Mouse (Mus musculus) thymus, postnatal 0 days (tissue): ENCODE measurements around the gene Atp6v1g2. TPM values are rescaled to one million over a fixed set of nuclear protein-coding genes. Genes with fewer than 3 reads are reported as not detected.

Source experiments
- DNase-seq: peaks from one replicate; pipeline ENCODE4 v3.0.0-alpha.2; 2015; ENCODE audit warnings: low spot score
- microRNA-seq: library from miRNA; unstranded; fragments of <30 nt; microRNA quantifications from one replicate; pipeline ENCODE4, GENCODE M21; 2016; ENCODE audit warnings: borderline number of aligned reads
- polyA plus RNA-seq: library from polyadenylated mRNA; unstranded; fragments of >200 nt; fragmentation: Nextera tagmentation; extraction: Ambion mirVana; gene quantifications from 2 replicates; pipeline ENCODE4 v1.2.1, GENCODE M21; 2015

Atp6v1g2 gene
- polyA plus RNA-seq, 1 experiment from 2014 or later = 1.8 TPM

DNA sequence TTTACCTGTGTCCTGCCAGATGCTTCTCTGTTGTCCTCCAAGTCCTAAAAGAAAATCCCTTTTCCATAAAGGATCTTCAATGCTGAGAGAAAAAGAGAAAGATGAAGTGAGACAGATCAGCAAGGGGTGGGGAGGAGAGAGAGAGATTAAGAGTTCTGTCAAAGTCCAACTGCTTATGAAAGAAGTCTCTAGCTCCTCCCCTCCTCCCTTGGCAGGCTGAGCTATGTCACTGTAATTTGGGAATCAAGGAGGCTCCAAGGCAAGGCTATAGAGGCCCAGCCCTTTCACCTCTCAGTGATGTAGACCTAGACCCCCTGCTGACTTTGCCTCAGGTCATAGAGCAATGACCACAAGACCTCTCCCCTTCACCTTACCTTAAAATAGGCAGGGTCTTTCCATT is 52.0 kb downstream of the Atp6v1g2 start:
- no peak for DNase-seq

Small RNA genes within 50 kb of the gene (microRNA-seq; reads per million reads assigned to microRNA genes)
- gene Mir6973a (not detected), gene Mir6974 (not detected), gene Mir6975 (2.1 reads per million), gene Mir8094 (not detected)

Other genes starting within 250 kb of the Atp6v1g2 start
- gene Vars, start 232.7 kb upstream of the Atp6v1g2 start, polyA plus RNA-seq = 125 and 138 TPM in 2 replicates
- gene Vwa7, start 217.1 kb upstream of the Atp6v1g2 start, polyA plus RNA-seq = 0.26 and 0.36 TPM in 2 replicates
- gene Sapcd1, start 205.6 kb upstream of the Atp6v1g2 start, polyA plus RNA-seq = 18.2 and 22.5 TPM in 2 replicates
- gene Msh5, start 186.9 kb upstream of the Atp6v1g2 start, polyA plus RNA-seq = 8.9 and 13.5 TPM in 2 replicates
- 501 and 524 TPM in 2 replicates for gene Clic1, start 183.7 kb upstream of the Atp6v1g2 start, polyA plus RNA-seq
- 51.6 and 57.5 TPM in 2 replicates for gene Ddah2, start 174.6 kb upstream of the Atp6v1g2 start, polyA plus RNA-seq
- gene Ly6g6c, start 168.3 kb upstream of the Atp6v1g2 start, polyA plus RNA-seq = 0.27 and 0.57 TPM in 2 replicates
- gene Mpig6b, start 167.5 kb upstream of the Atp6v1g2 start, polyA plus RNA-seq = 0.06 and 0.08 TPM in 2 replicates
- 0.89 and 1.0 TPM in 2 replicates for gene Ly6g6e, start 156.8 kb upstream of the Atp6v1g2 start, polyA plus RNA-seq
- 0.55 and 0.60 TPM in 2 replicates for gene Ly6g6d, start 155.6 kb upstream of the Atp6v1g2 start, polyA plus RNA-seq
- 0.12 TPM in 1 of 2 replicates, not detected in the other for gene Ly6g6f, start 148.1 kb upstream of the Atp6v1g2 start, polyA plus RNA-seq
- gene Abhd16a, start 144.4 kb upstream of the Atp6v1g2 start, polyA plus RNA-seq = 85.3 and 90.6 TPM in 2 replicates
- 0.37 TPM in 1 of 2 replicates, not detected in the other for gene Ly6g5c, start 125.4 kb upstream of the Atp6v1g2 start, polyA plus RNA-seq
- gene Ly6g5b, start 118.2 kb upstream of the Atp6v1g2 start, polyA plus RNA-seq = 3.7 and 4.0 TPM in 2 replicates
- gene Gpank1, start 112.2 kb upstream of the Atp6v1g2 start, polyA plus RNA-seq = 26.9 and 31.2 TPM in 2 replicates
- 348 and 353 TPM in 2 replicates for gene Csnk2b, start 111.6 kb upstream of the Atp6v1g2 start, polyA plus RNA-seq
- gene D17H6S53E, start 107.3 kb upstream of the Atp6v1g2 start, polyA plus RNA-seq = 11.2 and 14.7 TPM in 2 replicates
- gene Apom, start 101.6 kb upstream of the Atp6v1g2 start, polyA plus RNA-seq = 0.18 and 0.21 TPM in 2 replicates
- gene Bag6, start 98.5 kb upstream of the Atp6v1g2 start, polyA plus RNA-seq = 42.3 and 48.0 TPM in 2 replicates
- 81.3 and 113 TPM in 2 replicates for gene Prrc2a, start 68.8 kb upstream of the Atp6v1g2 start, polyA plus RNA-seq
- gene Aif1, start 57.6 kb upstream of the Atp6v1g2 start, polyA plus RNA-seq = 45.2 and 47.2 TPM in 2 replicates
- 35.3 and 41.8 TPM in 2 replicates for gene Lst1, start 45.2 kb upstream of the Atp6v1g2 start, polyA plus RNA-seq
- gene Ltb, start 39.2 kb upstream of the Atp6v1g2 start, polyA plus RNA-seq = 144 and 167 TPM in 2 replicates
- 4.2 and 5.7 TPM in 2 replicates for gene Tnf, start 31.7 kb upstream of the Atp6v1g2 start, polyA plus RNA-seq
- 4.4 and 4.7 TPM in 2 replicates for gene Lta, start 28.3 kb upstream of the Atp6v1g2 start, polyA plus RNA-seq
- gene Gm16181, start 12.8 kb upstream of the Atp6v1g2 start, polyA plus RNA-seq = 0.26 and 0.69 TPM in 2 replicates
- gene Nfkbil1, start 2.1 kb downstream of the Atp6v1g2 start, polyA plus RNA-seq = 14.0 and 16.8 TPM in 2 replicates
- 423 and 446 TPM in 2 replicates for gene Ddx39b, start 8.1 kb downstream of the Atp6v1g2 start, polyA plus RNA-seq
- 441 and 555 TPM in 2 replicates for gene H2-D1, start 29.1 kb downstream of the Atp6v1g2 start, polyA plus RNA-seq
- 1.4 and 1.9 TPM in 2 replicates for gene H2-Q1, start 86.7 kb downstream of the Atp6v1g2 start, polyA plus RNA-seq
- 68.4 and 69.8 TPM in 2 replicates for gene H2-Q2, start 108.6 kb downstream of the Atp6v1g2 start, polyA plus RNA-seq
- 15.1 and 18.4 TPM in 2 replicates for gene H2-Q4, start 146.0 kb downstream of the Atp6v1g2 start, polyA plus RNA-seq
- 22.7 and 22.9 TPM in 2 replicates for gene H2-Q6, start 191.2 kb downstream of the Atp6v1g2 start, polyA plus RNA-seq
- gene H2-Q7, start 205.5 kb downstream of the Atp6v1g2 start, polyA plus RNA-seq = 37.3 and 38.8 TPM in 2 replicates
- gene H2-Q10, start 236.4 kb downstream of the Atp6v1g2 start, polyA plus RNA-seq = 3.3 and 3.8 TPM in 2 replicates